Mouse (Mus musculus) stomach, postnatal 0 days (tissue): ENCODE results near the gene Mroh2a. TPM values are rescaled to one million over a fixed set of nuclear protein-coding genes. Genes with fewer than 3 reads are reported as not detected.

ENCODE experiments used
- ATAC-seq: fragments of 200-750 bp; cut with Nextera tagmentation; 2 replicates; pipeline ENCODE4 v1.8.0; 2017; ENCODE audit not compliant: low FRiP score, low TSS enrichment
- DNase-seq: peaks from one replicate; pipeline ENCODE4 v3.0.0-alpha.2; 2016; ENCODE audit warnings: low spot score
- H3K27ac ChIP-seq: fragments of 300-500 bp; sonication (generic); replicated peaks from 2 replicates; pipeline ENCODE4 v1.5.1; 2014; ENCODE audit warnings: mild to moderate bottlenecking, control low read depth
- H3K27me3 ChIP-seq: fragments of 300-500 bp; sonication (generic); 2 replicates; pipeline ENCODE4 v1.6.1; 2014; ENCODE audit warnings: low read length; ENCODE audit not compliant: control insufficient read depth, insufficient read depth
- H3K36me3 ChIP-seq: fragments of 300-500 bp; sonication (generic); 2 replicates; pipeline ENCODE4 v1.6.1; 2014; ENCODE audit warnings: low read length, mixed read lengths; ENCODE audit not compliant: control insufficient read depth, insufficient read depth
- H3K4me1 ChIP-seq: fragments of 300-500 bp; sonication (generic); replicated peaks from 2 replicates; pipeline ENCODE4 v1.6.1; 2014; ENCODE audit warnings: antibody characterized with exemption; ENCODE audit not compliant: control insufficient read depth, insufficient read depth
- H3K4me2 ChIP-seq: fragments of 300-500 bp; sonication (generic); replicated peaks from 2 replicates; pipeline ENCODE4 v1.6.1; 2014; ENCODE audit warnings: low read depth, mild to moderate bottlenecking, control low read depth, moderate library complexity
- H3K4me3 ChIP-seq: fragments of 300-500 bp; sonication (generic); 2 replicates; pipeline ENCODE4 v1.5.1; 2014; ENCODE audit warnings: low read depth, low read length, control low read depth
- H3K9ac ChIP-seq: fragments of 300-500 bp; sonication (generic); 2 replicates; pipeline ENCODE4 v1.6.1; 2014; ENCODE audit warnings: mild to moderate bottlenecking, low read length, control low read depth, mixed read lengths
- H3K9me3 ChIP-seq: fragments of 300-500 bp; sonication (generic); 2 replicates; pipeline ENCODE4 v1.6.1; 2016; ENCODE audit warnings: low read length; ENCODE audit not compliant: control insufficient read depth
- CTCF ChIP-seq: IDR thresholded peaks from 2 replicates; pipeline ENCODE4 v1.5.1; 2016; ENCODE audit warnings: antibody characterized with exemption, low read depth, mild to moderate bottlenecking, moderate library complexity
- EP300 ChIP-seq: optimal IDR thresholded peaks from 2 replicates; pipeline ENCODE3; 2016; ENCODE audit warnings: antibody characterized with exemption
- WGBS: fragments of 180-500 bp; shearing (Covaris S2); extraction: QIAGEN DNeasy Blood & Tissue Kit; methylation state at CpG from one replicate; pipeline ENCODE4 v1.1.7; 2014; 5-methylcytosine and 5-hydroxymethylcytosine counted together
- polyA plus RNA-seq: library from polyadenylated mRNA; unstranded; fragments of >200 nt; fragmentation: Nextera tagmentation; extraction: Ambion mirVana; gene quantifications from 2 replicates; pipeline ENCODE4 v1.2.1, GENCODE M21; 2015

The Mroh2a gene
- polyA plus RNA-seq, 1 experiment from 2014 or later: 0.84 TPM

DNA sequence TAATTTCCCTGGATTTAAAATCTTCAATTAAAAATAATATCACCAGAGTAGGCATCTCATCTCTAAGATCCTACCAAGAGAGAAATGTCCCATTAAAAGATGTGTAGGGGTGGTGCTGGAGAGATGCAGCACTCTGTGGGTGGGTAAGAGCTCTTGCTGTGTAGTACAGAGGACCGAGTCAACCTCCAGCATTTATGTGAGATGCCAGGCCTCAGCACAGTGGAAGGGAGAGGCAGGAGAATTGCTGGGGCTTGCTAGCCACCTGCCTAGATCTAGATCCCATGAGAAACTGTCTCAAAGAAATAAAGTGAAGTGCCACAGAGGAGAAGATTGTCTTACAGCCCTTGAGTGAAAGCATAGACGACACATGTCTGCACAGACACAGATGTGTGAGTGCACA, 10.2 kb upstream of the Mroh2a start:
- DNase-seq (no peak), ATAC-seq (no peak)
- Histone ChIP-seq H3K27ac (no peak overlapping the region), H3K9ac (no peak overlapping the region), H3K4me2 (no peak overlapping the region), H3K9me3 (peaks cover 27% of the 10 kb centered on the region), H3K4me3 (no peak overlapping the region), H3K4me1 (no peaks in the 10 kb centered on the region), H3K27me3 (no peaks in the 10 kb centered on the region), H3K36me3 (no peaks in the 10 kb centered on the region)
- WGBS: 61% methylated on average over 2 of the region's 2 CpGs
- TF ChIP-seq EP300: no peak
- no peak for TF ChIP-seq CTCF

DNA sequence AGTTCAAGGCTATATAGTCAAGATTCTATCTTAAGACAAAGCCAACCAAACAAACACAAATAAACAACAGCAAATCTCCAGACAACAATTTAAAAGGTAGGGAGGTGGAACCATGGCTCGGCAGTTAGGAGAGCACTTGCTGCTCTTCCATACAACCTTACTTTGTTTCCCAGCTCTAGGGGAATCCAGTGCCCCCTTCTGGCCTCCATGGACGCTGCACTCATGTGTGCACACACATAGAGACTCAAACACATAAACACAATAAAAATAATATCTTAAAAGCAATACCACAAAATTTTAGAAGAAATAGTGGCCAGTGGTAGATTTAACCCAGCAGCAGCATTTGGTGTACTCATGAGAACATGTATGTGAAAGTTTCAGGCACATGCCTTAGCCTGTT, 9.6 kb upstream of the Mroh2a start:
- Histone ChIP-seq H3K9me3 (peaks cover 22% of the 10 kb centered on the region), H3K4me3 (no peak overlapping the region), H3K4me2 (no peak overlapping the region), H3K4me1 (no peaks in the 10 kb centered on the region), H3K36me3 (no peaks in the 10 kb centered on the region), H3K27me3 (no peaks in the 10 kb centered on the region), H3K9ac (no peak overlapping the region), H3K27ac (no peak overlapping the region)
- TF ChIP-seq CTCF: peak; percentile 26; the same call in 1 of the 2 replicates
- no peak for TF ChIP-seq EP300
- DNase-seq: no peak
- WGBS: 55% methylated on average over 2 of the region's 2 CpGs
- no peak for ATAC-seq

GRCm38 (mm10) chr1:88217576-88217975, 9.2 kb upstream of the Mroh2a start:
- peaks cover 22% of the 10 kb centered on the region for H3K9me3 ChIP-seq
- H3K27me3 ChIP-seq: no peaks in the 10 kb centered on the region
- no peak overlapping the region for H3K9ac ChIP-seq
- WGBS: 37% methylated on average over 3 of the region's 3 CpGs
- H3K36me3 ChIP-seq: no peaks in the 10 kb centered on the region
- DNase-seq: no peak
- no peak overlapping the region for H3K27ac ChIP-seq
- ATAC-seq: no peak
- TF ChIP-seq EP300 (no peak), CTCF (no peak)
- no peaks in the 10 kb centered on the region for H3K4me1 ChIP-seq
- H3K4me3 ChIP-seq: no peak overlapping the region
- no peak overlapping the region for H3K4me2 ChIP-seq

DNA sequence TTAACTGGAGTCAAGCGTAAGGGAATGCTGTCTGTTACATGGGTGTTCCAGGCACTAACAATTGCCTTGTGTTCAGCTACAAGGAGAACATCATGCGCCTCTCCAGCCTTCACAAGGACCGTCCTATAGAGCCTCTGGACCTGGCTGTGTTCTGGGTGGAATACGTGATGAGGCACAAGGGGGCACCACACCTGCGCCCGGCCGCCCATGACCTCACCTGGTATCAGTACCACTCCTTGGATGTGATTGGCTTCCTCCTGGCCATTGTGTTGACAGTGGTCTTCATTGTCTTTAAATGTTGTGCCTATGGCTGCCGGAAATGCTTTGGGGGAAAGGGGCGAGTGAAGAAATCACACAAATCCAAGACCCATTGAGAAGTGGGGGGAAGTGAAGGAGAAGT, 8.7 kb upstream of the Mroh2a start:
- Histone ChIP-seq H3K4me2 (no peak overlapping the region), H3K36me3 (no peaks in the 10 kb centered on the region), H3K27me3 (no peaks in the 10 kb centered on the region), H3K9ac (no peak overlapping the region), H3K9me3 (peaks cover 22% of the 10 kb centered on the region), H3K4me1 (no peaks in the 10 kb centered on the region), H3K4me3 (no peak overlapping the region), H3K27ac (no peak overlapping the region)
- TF ChIP-seq EP300: no peak
- TF ChIP-seq CTCF: no peak
- ATAC-seq: no peak
- WGBS: 73% methylated on average over 9 of the region's 9 CpGs
- peak; percentile 43 for DNase-seq

DNA sequence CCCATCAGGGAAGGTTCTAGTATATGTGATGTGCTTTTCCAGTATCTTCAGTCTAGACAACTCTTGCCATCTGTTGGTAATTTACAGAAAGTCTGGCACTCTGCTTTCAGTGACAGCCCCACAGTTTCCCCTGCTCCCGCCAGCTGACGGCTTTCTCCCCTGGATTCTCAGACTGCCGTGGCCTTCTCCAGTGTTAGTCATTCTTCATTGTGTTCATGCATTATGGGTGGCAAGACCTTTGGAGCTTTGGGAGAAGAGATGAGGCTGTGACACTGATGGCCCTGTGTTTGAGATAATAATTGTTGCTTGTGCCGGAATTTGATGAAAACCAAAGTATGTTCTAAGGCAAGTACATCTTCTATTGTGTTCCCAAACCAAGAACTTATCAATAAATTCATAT, 8.2 kb upstream of the Mroh2a start:
- Histone ChIP-seq H3K4me3 (no peak overlapping the region), H3K36me3 (no peaks in the 10 kb centered on the region), H3K9ac (no peak overlapping the region), H3K27ac (no peak overlapping the region), H3K4me2 (no peak overlapping the region), H3K9me3 (peaks cover 22% of the 10 kb centered on the region), H3K4me1 (no peaks in the 10 kb centered on the region), H3K27me3 (no peaks in the 10 kb centered on the region)
- TF ChIP-seq CTCF: no peak
- no peak for TF ChIP-seq EP300
- ATAC-seq (no peak), DNase-seq (no peak)
- WGBS: 51% methylated on average over 4 of the region's 4 CpGs

- no peak overlapping the region for H3K27ac ChIP-seq
These were observed 7.7 kb upstream of the Mroh2a start for GRCm38 (mm10) chr1:88219054-88219453.

More at GRCm38 (mm10) chr1:88219054-88219453, 7.7 kb upstream of the Mroh2a start:
- no peaks in the 10 kb centered on the region for H3K27me3 ChIP-seq
- no peaks in the 10 kb centered on the region for H3K4me1 ChIP-seq
- H3K9ac ChIP-seq: no peak overlapping the region
- DNase-seq: no peak
- no peaks in the 10 kb centered on the region for H3K36me3 ChIP-seq
- WGBS: 11% methylated on average over 1 of the region's 1 CpGs
- no peak overlapping the region for H3K4me3 ChIP-seq
- no peak overlapping the region for H3K4me2 ChIP-seq
- TF ChIP-seq EP300 (no peak), CTCF (no peak)
- no peak for ATAC-seq
- H3K9me3 ChIP-seq: peaks cover 18% of the 10 kb centered on the region
